Mouse (Mus musculus) left cerebral cortex, adult 2 months (tissue): ENCODE measurements at regions not wholly inside any gene's neighbourhood (a gene's known extent, or its start where the extent isn't known, plus 50 kb on each side); places are given as distances from the start of the nearest gene placed in this dataset.

Experiments used
- DNase-seq, 2 experiments: peaks; one replicate each; pipeline ENCODE4 v3.0.0; 2021 to 2022; ENCODE audit warnings: low spot score in 2 of 2, mixed read lengths in 1 of 2; ENCODE audit errors: extremely low spot score in 1 of 2
- H3K27ac ChIP-seq: fragments of 200-600 bp; 2 replicates; pipeline ENCODE4 v1.8.1; 2022
- H3K4me3 ChIP-seq: fragments of 200-600 bp; 2 replicates; pipeline ENCODE4 v1.8.1; 2022
- CTCF ChIP-seq: fragments of 200-600 bp; IDR thresholded peaks from 2 replicates; pipeline ENCODE4 v1.8.1; 2022; ENCODE audit warnings: antibody characterized with exemption, mild to moderate bottlenecking, moderate library complexity
- intact Hi-C: fragments of 180-260 bp; cut with DNase I; formaldehyde crosslinking; loops from one replicate; pipeline ENCODE4 v1.15.1; 2025

DNA sequence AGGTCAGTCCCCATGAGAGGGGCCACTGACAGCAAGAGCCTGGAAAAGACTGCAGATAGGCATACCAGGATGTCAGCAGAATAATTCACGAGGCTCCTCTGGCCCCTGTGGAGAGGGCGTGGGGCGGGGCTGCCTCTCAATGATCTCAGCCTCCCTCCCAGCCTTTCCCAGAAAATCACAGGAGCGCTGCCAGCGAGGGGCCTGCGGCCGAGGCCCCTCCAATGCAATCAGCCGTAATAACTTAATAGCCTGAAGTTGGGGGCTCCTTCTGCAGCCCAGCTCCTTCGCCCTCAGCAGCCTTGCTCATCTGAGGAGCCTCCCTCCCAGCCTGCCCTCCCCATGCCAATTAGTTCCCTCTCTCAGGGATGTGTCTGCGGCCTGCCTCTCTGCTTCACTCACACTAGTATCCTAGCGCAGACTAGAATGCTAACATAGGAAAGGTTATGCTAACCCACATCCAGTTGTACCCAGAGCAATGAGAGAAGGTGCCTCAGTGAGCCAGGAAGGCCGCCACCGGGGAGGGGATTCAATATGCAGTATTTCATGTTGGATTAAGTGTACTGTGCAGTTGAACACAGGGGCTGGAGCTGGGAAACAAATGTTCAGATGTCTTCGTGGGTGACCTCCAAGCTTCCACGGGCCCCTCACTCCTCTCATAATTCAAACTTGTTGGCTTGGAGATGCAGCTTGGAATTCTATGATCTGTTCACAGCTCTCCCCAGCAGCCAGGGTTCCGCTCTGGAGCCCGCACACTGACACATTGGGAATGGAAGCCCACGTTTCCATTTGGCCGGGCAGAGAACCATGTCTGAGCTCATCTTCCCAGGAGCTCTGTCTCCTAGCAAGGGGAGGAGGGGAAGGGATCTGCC is 67.5 kb upstream of the Stx16 start:
- TF ChIP-seq CTCF = no peak
- intact Hi-C loops = no loop called here
- DNase-seq = no peak
- H3K27ac ChIP-seq = no peak overlapping the region
- H3K4me3 ChIP-seq = no peak overlapping the region

DNA sequence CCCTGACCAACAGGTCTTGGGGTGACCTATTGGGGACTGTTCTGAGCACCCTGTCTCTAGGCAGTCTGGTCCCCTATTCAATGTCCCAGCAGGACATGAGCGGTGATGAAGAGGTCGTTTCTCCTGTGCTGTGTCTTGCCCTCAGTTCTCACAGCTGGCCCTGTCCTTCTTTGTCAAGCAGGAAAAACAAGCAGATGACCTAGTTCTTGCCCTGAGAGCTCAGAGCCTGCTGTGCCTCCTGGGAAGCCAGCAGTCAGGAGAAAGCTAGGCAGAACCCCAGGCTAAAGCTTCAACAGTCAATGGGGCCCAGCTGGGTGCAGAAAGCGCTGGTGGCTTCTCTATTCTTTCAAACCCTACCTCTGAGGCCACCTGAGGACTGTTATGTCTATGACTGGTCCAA is 66.1 kb upstream of the Stx16 start:
- intact Hi-C loops = no loop called here
- H3K27ac ChIP-seq = no peak overlapping the region
- no peak for DNase-seq
- no peak for TF ChIP-seq CTCF
- no peak overlapping the region for H3K4me3 ChIP-seq

DNA sequence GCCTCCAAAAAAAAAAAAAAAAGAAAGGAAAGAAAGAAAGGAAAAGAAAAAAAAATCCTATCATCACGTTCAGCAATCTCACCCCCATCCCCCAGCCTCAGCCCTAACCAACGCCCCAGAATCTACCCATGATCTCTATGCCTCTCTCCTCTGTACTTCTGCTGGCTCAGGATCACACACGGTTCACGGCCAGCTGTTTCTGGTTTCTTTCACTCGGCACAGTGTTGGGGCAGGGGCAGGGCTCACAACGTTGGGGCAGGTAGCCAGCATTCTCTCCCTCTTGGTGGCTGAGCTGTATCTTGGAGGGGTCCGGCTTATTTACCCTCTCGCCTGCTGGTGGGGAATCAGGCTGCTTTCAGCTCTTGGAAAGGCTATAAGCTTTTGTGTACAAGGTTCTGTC is 64.7 kb upstream of the Stx16 start:
- H3K4me3 ChIP-seq = no peak overlapping the region
- intact Hi-C loops = no loop called here
- TF ChIP-seq CTCF = no peak
- DNase-seq = no peak
- H3K27ac ChIP-seq = no peak overlapping the region

DNA sequence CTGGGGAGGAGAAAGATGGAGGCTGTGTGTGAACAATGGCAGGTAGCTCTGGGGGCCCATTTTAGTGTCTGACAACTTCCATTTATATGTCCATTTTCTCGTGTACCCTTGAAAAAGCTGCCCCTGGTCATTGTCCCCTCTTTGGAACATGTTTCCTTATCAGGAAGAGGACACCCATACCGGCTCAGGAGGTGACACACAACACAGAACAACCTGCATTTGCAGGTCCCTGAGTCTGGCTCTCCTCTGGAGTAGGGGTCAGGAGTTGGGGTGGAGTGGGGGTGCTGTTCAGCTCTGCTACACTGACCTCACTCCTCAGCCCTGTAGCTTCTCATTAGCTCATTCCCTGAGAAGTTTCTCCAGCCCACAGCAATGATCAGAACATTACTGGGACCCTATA is 61.7 kb upstream of the Stx16 start:
- H3K27ac ChIP-seq = no peak overlapping the region
- no peak for DNase-seq
- intact Hi-C loops = no loop called here
- no peak overlapping the region for H3K4me3 ChIP-seq
- no peak for TF ChIP-seq CTCF

DNA sequence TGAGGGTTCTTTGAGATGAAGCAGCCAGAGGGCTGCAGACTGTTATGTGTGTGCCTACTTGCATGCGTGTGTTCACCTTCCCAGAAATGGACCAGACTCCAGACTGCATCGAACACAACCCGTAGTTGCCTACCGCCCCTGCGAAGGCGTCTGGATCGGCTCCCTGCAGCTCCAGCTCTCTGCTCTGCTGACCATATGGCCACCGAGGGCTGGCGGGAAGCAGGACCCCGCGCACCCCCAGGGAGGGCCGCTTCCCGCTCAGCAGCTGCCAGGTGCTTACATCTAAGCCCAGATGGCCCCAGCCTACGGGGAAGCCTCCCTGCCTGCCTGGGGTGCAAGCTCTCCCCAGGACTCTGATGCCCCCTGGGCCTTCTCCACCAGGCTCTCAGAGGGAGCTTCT is 60.8 kb upstream of the Stx16 start:
- DNase-seq = no peak
- no peak for TF ChIP-seq CTCF
- intact Hi-C loops = no loop called here
- H3K4me3 ChIP-seq = no peak overlapping the region
- H3K27ac ChIP-seq = no peak overlapping the region

DNA sequence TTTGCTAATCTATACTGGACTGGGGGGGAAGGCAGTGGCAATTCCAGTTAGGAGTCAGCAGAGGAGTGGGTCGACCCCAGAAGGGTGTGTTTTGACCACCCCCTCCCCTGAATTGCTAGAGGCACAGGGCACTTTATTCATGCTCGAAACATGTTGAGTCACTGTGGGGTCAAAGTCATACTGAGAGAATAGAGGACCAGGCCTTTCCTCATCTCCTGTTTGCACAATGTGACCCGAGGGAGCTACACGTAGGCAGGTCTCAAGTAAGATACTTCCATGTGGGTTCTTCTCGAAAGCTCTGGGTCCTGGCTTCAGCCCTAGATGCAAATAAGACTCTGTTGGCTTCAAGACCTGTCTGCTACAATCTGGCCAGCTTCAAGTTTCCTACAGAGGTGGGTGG is 60.0 kb upstream of the Stx16 start:
- no peak for TF ChIP-seq CTCF
- Histone ChIP-seq H3K27ac (no peak overlapping the region), H3K4me3 (no peak overlapping the region)
- DNase-seq = no peak
- intact Hi-C loops = no loop called here

DNA sequence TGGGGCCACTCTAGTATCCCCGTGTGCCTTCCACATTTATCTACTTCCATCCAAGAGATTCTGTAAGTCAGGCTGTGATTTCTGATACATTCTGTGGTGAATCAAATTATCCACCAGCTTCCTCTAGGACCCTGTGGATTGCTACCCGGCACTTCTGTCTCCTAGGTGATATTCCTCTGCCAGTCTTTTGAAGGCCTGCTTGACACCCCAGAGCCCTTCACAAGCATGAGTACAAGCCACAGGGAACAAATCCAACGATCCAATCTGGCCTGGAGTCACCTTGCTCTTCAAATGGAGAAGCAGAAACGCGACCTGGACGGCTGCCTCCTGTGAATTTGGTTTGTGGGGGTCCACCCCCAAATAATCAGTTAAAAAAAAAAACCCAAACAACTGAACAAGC is 59.1 kb upstream of the Stx16 start:
- no peak for TF ChIP-seq CTCF
- Histone ChIP-seq H3K4me3 (no peak overlapping the region), H3K27ac (no peak overlapping the region)
- intact Hi-C loops = no loop called here
- no peak for DNase-seq

DNA sequence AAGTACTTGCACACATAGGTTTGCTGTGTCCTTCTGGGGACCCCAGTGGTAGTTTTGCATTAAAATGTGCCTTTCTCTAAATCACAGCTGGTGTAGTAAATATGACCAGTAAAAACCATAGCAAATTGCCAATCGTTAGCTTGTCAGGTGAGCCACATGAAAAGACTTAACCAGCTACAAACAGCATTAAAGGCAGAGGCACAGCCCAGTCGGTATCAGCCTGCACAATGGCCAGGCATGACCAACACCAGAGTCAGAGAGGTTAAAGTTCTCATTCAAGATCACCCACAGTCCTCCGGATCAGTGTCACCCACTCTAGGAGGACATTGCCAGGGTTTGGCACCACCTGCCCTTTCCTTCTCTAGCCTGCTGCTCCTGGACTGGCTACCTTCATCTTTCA is 58.5 kb upstream of the Stx16 start:
- intact Hi-C loops = no loop called here
- Histone ChIP-seq H3K27ac (no peak overlapping the region), H3K4me3 (no peak overlapping the region)
- no peak for TF ChIP-seq CTCF
- no peak for DNase-seq

DNA sequence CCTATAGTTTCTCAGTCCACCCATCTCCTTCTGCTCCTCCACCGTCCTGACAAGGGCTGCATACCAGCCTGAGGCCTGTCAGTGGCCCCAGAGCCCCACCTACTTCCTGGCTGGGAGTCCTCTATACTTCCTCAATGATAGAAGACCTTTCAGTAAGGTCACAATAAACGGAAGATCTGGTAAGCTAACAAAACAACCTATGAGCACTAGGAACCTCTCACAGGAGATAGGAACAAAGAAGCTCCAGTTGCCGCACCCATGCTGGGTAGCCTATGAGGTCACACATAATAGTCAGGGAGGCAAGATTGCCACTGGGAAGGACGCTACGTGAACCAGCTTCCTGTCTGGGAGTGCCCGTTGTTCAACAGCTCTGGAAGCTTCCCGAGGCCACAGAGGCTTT is 58.1 kb upstream of the Stx16 start:
- Histone ChIP-seq H3K4me3 (no peak overlapping the region), H3K27ac (no peak overlapping the region)
- intact Hi-C loops = no loop called here
- no peak for DNase-seq
- no peak for TF ChIP-seq CTCF

DNA sequence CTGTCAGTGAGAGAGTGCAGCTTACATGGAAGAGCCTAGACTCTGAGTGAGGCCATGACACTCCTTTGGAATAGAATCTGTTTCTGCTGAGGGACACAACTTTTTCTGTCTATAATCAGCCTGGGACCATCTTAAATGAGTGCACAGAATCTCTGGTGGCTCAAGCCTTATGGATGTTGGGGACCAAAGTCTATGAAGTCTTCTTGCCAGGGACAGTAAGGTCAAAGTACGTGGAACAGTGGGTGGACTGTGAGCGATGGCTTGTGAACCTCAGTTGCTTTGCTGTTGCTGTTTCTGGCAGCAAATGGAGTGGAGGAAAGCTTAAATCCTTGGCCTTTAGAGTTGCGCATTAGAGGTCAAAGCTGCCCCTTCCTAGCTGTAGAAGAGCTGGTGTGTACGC is 57.1 kb upstream of the Stx16 start:
- intact Hi-C loops = no loop called here
- DNase-seq = no peak
- TF ChIP-seq CTCF = no peak

DNA sequence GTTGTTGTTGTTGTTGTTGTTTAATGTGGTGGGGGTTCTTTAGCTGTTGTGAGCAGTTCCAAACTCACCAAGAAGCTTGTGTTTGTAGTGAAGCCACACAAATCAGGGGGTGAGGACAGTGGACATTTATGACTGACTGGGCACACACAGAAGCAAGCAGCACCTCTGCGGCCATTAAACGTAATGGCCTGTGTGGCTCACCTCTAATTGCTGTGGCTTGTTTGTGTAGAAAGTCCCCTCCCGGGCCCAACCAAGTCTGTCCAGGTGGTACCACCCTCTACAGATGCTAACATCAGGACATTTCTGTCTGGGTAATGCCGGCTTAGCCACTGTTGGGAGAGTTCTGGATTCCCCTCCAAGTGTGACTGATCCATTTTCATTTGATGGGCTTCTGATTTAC is 56.1 kb upstream of the Stx16 start:
- TF ChIP-seq CTCF = no peak
- no peak for DNase-seq
- intact Hi-C loops = no loop called here
- Histone ChIP-seq H3K4me3 (no peak overlapping the region), H3K27ac (no peak overlapping the region)

More for the DNA sequence above, 57.1 kb upstream of the Stx16 start:
- H3K27ac ChIP-seq = no peak overlapping the region
- H3K4me3 ChIP-seq = no peak overlapping the region

DNA sequence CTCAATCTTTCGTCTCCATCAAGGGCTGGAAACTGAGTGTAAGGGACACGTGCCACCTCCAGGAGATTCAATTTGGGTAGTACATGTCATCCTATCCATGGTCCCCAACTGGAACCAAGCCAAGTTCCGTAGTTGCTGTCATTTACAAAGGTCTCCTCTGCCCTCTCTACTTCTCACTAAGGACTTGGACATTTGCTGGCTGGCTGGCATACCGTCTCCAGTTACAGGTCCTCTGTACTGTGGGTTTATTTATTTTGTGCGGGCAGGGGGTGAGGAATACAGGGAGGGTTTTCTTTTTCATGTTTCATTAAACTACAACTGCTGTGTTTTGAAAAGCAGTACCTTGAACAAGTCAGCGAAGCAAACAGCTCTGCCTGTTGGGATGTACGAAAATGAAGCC is 55.7 kb upstream of the Stx16 start:
- no peak overlapping the region for H3K4me3 ChIP-seq
- no peak overlapping the region for H3K27ac ChIP-seq
- intact Hi-C loops = no loop called here
- no peak for TF ChIP-seq CTCF
- no peak for DNase-seq

DNA sequence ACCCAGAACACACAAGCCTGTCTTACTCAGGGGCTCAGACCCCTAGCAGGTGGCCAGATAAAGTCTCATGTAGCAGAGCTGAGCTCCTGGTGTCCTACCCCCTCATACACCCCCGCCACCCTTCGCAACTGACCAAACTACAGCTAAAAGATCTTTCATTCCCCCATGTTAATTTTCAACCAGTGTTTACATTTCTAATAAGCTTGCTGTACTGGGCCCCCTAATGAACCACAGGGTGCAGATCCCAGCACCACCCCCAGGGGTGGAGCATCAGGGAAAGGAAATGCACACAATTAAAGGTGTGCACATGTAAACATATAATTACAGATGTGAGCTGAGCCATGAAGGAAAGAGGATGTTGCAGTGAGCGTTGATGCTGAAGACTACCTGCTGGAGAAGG is 54.6 kb upstream of the Stx16 start:
- intact Hi-C loops = no loop called here
- Histone ChIP-seq H3K4me3 (no peak overlapping the region), H3K27ac (no peak overlapping the region)
- no peak for TF ChIP-seq CTCF
- DNase-seq = no peak
